Mouse (Mus musculus) CH12F3 (cell line): ENCODE data around the gene Catsper3.

ENCODE experiments used
- in situ Hi-C: fragments of 300-500 bp; cut with MboI; formaldehyde crosslinking; loops from 2 replicates; pipeline ENCODE4 v1.14.3; 2020; ENCODE audit warnings: low sequenced_read_pairs

The Catsper3 gene

DNA sequence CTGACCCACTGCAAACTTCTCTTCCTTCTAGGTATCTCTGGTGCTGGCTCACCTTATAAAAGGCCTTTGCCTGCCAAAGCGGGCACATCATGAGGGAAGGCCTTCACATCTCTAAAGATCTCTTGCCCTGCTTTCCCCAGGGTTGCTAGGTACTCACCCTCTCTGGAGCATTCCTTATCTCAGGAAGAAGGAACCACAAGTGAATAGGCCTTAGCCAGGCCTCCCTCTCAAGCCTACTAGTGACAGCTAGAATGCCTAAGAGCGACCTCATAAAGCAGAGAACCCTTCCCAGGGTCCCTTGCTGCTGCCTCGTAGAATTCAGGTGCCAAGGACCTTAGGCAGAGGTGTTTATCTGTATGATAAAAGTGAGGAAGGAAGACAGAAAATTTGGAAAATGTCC, at the start of gene Catsper3:
Catsper3 (plus strand) TSS at position 301 of the 400 bp plus-strand sequence.
- in situ Hi-C loops: no loop called here

DNA sequence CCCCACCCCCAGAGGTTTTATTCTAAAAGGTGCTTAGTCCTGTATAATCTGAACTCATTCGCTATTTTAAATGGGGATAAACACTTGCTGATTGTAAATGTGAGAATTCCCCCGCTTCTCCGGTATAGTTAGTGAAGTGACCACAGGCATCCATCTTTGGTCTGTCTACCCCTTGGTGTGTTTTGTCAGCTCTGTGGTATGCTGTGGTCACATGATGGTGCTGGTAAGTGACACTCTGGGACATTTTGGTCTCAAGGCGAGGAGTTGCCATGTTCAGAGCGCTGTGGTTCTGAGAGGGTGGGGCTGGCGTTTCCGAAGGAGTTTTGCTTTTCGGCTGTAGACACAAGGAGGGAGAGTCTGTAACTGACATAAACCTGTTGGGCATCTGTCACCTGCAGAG, 46.5 kb upstream of the Catsper3 start:
- in situ Hi-C loops: no loop called here

DNA sequence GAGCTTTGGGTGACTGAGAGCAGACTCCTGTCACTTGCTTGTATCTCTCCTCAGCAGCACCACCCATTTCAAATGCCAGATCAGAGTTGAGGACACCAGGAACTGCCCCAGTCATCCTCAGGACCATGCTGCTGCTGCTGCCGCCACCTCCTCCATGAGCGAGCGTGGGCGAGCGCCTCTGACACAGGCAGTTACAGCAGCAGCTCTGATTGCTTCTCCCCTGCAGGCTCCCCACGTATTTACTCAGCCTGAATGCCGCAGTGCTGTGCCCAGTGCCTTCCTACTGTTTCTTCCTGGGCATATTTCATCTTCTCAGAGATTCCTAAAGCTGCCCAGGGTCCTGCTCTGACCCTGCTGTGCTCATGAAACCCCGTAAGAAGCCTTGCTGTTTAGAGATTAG, 42.1 kb upstream of the Catsper3 start:
- in situ Hi-C loops: no loop called here

DNA sequence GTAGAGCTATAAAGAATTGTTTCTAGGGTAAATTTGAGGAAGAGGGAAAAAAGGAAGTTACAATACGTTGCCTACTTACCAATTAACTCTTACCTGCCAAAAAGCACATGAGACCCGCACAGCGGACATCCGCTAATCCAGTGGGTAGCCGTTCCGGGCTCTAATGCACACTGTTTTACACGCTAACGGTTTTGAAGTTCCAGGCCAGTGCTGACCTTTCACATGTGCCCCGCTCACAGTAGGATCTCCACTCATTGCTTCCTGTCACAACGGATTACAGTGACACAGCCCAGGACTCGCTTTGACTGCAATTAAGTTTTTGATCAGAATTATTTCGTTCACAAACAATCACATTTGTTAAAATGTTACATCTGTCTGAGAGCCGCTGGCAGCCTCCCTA, 30.0 kb upstream of the Catsper3 start:
- in situ Hi-C loops: no loop called here

DNA sequence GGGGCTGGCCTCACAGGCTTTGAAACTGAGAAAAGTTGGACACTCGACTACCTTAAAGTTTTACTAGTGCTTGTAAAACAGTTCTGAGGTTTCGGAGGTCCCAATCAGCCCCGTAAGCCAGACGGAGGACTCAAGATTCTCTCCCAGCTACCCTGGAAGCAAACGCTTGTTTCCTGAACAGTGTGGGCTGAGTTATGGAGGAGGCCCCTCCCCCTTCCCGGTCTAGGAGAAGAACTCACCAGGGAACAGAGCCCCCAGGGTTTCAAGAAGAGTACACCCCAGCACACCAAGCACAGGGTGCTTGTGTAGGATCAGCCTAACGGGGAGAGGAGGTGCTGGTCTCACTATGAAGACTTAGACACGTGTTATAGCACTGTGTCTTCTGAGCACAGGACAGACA, 27.6 kb upstream of the Catsper3 start:
- in situ Hi-C loops: no loop called here

DNA sequence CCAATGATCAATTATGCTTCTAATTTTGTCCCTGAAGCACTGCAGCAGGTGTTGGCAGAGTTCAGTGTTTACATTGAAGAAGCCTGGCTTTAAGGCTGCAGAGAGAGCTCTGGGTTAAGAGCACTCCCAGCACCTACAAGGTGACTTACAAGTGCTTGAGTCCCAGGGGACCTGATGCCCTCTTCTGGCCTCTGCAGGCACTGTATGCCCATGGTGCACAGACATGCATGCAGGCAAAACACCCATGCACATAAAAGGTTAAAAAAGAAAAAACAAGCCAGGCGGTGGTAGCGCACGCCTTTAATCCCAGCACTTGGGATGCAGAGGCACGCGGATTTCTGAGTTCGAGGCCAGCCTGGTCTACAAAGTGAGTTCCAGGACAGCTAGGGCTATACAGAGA, 26.7 kb upstream of the Catsper3 start:
- in situ Hi-C loops: no loop called here

DNA sequence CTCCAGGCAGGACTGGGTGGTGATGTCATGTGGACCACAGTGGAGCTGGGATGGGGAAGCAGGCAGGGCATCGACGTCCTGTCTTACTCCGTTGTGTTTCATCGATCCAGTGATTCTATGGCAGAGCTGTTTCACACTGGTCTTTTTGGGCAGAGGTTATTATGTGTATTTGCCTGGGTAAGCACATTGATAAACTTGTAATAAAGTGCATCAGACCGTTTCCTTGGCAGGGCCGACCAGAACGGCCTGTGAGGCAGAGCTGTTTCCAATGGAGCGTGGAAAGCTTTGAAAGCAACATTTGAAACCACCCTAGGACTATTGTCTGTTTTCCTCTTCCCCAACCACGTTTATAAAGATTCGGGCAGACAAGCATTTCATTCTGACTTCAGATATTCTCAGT, 23.8 kb upstream of the Catsper3 start:
- in situ Hi-C loops: no loop called here

DNA sequence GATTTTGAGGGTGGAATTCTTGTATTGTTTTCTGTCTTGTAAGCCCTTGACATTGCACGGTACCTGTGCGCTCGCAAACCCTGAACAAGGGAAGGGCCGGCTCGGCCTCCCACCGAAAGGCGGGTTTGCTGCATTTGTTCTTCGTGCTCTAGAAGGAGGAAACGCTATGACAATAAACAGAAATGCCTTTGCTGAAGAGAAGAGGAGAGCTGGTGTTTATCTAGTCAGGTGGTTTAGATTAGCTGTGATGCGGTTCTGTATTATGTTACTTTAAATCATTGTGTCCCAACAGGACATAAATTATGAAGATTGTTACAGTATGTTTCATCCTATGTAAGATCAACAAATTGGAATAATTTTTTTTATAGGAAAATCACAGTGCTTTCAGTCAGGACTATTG, 22.9 kb upstream of the Catsper3 start:
- in situ Hi-C loops: no loop called here

DNA sequence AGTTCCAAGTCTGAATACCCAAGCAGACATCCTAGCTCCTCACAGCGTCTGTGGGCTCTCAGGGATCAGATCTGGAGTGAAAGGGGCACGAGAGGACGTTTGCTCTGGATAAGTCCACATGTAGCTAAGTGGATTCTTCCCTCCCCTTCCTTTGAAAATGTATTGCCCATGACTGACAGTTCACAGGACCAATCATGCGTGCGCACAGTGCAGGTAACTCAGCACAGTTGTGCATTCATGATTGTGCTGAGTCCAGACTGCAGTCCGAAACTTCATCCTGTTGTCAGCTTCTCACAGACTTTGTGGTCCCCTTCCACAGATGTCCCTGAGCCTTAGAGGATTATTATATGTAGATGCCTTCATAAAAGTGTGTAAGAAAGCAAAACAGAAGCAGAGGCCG, 10.0 kb upstream of the Catsper3 start:
- in situ Hi-C loops: no loop called here

DNA sequence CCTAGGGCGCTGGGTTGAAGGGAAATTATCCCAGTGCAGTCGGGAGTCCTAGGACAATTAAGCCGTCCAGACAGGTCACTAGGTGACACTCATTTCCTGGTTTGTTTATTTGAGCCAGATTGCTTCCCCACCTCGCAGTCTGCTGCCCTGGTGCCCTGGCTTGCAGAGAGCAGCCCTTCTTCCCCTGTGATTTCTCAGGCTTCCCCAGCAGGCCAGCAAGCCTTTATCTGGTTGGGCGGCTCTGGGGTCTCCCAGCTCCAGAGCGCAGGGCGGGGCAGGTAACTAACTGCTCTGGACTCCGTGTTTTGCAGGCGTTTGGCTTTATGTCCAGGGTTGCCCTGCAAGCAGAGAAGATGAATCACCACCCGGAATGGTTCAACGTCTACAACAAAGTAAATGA, 9.3 kb upstream of the Catsper3 start:
- in situ Hi-C loops: no loop called here

DNA sequence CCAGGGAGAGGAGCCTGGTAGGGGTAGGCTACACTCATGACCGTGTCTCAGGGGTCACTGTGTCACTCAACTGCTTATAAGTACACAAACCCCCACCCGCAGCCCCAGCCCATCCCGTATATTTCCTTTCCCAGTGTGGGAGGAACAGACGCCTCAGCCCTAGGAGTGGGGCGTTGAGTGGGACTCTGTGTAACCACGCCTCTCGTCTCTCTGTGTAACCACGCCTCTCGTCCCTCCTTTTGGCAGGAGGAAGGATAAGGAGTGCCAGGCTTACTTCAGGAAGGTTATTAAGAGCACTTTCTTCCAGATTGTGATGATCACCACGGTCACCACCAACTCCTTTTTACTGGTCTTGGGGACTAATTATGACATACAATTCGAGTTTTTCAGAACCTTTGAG, 1.8 kb downstream of the Catsper3 start:
- in situ Hi-C loops: no loop called here

DNA sequence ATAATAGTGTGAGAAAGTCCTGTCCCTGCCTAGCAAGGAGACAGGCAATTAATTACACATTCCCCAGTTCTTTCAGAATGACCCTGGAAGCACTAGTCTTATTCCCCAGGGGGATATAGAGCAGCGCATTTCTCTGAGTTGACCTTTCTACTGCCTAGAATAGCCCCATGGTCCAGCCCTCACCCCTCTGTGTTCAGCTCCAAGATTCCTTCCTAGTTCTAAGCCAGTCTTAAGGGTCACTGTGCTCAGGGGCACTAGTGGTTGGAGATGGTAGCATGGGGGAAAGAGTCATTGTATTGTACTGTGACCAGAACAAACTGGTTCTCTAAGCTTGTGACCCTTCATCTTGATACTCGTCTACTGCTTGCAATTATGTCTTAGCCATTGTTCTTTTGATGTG, 16.9 kb downstream of the Catsper3 start:
- in situ Hi-C loops: no loop called here

DNA sequence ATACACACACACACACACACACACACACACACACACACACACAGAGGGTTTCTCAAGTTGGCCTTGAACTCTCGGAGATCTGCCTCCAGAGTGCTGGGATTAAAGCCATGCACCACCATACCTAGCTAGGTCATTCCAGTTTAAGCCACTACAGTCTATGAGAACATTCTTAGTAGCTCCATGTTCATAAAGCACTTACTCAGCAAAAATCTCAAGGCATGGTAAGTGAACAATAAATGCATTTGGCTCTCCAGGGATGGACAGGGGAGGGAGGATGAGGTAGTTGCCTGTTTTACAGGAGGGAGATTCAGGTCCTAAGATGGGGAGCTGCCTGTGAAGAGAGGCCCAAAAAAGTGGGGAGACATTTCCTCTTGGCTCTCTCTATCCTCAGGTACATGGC, 19.6 kb downstream of the Catsper3 start:
- in situ Hi-C loops: no loop called here

DNA sequence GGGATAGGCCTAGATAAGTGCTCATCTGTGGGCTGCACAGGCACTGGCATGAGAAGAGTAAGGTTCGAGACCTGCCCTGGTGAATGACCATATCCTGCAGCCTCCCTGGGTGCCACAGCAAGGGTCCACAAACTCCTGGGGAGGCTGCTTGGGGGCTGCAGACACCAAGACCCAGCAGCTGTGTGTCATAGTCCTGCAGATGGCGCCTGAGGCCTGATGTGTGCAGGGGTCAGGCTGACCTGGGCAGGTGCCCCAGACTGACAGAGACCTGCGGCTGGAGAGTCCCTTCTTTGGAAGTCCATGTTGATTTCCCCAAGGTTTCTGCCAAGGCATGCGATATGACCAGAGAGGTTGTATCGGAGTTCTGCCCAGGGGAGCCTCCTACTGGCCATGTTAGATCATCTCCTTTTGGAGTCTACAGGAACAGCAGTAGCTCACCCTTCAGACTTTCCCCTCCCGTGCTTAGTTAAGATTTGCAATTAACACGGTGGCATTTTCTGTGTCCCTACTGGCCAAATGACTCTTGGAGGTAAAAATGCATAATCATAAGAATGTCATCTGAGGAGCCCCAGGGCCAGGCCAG, 24.8 kb downstream of the Catsper3 start:
- in situ Hi-C loops: no loop called here

DNA sequence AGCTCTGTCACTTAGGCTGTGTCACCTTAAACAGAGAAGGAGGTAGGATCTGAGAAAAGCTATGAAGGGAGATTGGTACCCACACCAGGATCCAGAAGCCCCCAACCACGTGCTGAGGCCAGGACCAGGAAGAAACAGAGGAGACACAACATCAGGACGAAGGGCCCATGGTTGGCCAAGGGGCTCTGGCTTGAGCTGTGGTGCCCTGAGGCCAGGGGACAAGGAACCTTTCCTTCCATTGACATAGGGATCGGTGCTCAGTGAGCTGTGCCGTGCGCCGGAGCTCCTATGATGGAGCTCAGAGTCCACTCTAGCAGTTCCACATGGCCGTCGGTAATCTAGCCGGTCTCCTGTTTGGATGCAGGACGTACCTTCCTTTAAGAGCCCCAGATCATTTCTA, 25.3 kb downstream of the Catsper3 start:
- in situ Hi-C loops: no loop called here

DNA sequence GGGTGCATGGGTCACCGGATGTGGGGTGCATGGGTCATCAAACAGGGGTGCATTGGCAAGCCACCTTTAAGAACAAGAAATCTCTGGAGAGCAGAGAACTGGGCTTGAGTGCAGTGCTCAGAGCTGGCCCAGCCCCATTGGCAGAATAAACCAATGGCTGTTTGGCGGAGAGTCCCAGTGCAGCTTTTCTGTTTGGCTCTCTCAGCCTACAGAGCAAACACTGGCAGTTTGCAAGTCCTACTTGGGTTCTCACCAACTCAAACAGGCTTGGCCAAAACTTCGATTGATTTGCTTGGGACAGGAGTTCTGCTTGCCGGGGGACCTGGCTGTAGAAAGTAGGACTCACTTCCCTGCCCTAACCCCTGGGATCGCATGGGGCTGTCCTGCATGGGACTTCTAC, 26.6 kb downstream of the Catsper3 start:
- in situ Hi-C loops: no loop called here

DNA sequence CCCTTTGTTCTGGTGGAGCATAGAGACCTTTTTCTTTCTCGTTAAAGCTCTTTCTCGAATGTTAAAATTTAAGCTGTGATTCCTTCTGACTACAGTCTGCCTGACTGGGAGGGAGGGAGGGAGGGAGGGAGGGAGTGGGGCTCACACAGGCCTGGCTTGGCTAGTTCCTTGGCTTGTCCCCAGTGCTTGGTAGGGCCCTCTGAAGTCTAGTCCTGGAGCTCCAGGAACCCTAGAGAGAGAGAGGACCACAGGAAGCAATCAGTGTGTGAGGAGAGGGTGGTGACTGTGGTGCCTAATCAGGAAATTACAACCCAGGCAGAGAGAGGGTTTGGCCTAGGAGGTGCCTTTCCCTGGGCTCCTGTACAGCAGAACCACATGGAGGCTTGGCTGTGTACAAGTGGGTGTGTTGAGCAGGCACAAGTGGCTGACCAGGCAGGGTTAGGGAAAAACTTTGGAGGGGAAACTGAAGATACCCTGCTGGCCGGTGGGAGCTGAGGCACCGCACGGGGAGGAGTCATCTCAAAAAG, 29.2 kb downstream of the Catsper3 start:
- in situ Hi-C loops: no loop called here

DNA sequence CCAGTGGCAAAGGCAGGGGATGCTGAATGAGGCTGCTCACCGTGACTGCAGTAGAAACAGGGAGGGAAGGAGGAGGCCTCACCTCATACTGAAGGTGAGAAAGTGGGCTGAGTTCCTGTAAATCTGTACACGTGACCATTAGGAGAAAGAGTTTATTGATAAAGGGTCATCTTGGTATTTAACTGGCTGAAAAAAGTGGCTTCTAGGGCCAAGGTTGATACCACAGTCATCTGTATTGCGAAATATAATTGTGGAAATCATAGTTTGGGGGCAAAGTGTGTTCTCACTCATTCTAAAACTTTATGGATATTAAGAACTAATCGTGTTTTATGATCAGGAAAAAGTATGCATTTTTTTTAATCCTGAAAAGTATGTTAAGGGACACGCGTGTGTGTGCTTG, 30.5 kb downstream of the Catsper3 start:
- in situ Hi-C loops: no loop called here

DNA sequence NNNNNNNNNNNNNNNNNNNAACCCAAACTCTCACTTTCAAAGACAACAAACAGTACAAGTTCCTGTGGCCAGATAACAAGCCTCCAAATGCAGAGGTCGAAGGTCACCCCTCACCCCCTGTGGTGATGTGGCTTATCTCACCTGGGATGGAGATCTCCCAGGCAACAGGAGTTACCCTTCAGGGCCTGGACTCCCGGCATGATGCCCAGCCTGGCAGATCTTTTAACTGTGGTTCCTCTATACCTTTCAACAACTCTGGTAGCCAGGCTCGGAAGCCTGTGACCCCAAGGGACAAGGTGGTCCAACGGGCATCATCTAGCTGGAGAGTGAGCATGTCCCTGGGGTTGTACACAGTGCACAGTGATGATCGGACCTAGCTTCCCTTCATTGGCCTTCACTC, 38.1 kb downstream of the Catsper3 start:
- in situ Hi-C loops: no loop called here

DNA sequence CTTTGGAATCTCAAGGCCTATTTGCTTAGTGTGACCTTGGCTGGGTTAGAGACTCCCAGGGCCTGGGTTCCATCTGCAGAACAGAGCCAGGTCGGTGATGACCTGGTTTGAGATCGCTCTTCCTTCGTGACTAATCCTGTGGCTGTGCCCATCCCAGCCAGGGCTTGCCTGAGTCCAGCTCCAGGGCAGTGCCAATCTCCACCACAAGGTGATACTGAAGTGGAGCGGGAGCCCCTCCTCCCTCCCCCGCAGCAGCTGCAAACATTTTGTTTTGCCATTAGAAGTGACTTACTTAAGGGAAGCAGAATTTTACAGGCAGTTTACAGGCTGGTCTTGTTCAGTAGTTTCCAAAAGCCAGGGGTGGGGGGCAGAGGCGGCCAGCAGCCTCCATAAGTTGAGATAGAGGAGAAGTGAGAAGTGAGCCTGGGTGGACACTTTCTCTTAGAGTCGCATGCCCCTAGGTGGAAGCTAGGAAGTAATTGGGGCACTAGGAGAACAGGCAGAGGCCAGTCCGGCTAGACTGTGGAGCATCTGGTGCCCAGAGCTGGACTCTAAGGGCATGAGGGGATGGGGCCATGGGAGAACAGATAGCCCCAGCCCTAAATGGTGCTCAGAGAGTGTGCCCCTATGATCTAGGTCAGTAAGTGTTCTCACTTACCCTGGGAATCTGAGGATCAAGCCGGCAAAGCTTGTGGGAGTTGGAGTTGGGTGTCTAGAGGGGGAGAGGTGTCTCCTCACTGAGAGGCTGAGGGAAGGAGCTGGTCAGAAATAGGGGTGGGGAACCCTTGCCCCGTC, 40.0 kb downstream of the Catsper3 start:
- in situ Hi-C loops: no loop called here

DNA sequence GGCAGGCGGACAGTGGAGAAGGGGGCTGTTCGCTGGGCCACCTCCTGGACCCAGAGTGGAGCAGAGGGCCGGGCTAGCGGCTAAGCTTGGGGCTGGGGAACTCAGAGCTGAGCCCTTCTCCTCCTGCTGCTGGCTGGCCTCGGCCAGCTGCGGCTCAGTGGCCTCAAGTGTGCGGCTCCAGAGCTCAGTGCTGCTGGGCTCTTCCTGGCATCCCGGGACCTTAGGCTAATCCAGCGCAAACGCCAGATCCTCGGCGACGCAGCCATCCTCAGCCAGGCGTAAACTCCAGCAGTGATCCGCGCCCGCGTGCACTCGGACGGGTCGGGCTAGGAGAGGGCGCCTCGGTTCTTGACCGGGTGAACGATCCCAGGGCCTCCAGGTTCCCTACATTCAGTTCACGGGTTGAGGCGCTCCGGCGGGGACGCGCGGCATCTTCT, 40.9 kb downstream of the Catsper3 start:
- in situ Hi-C loops: no loop called here

DNA sequence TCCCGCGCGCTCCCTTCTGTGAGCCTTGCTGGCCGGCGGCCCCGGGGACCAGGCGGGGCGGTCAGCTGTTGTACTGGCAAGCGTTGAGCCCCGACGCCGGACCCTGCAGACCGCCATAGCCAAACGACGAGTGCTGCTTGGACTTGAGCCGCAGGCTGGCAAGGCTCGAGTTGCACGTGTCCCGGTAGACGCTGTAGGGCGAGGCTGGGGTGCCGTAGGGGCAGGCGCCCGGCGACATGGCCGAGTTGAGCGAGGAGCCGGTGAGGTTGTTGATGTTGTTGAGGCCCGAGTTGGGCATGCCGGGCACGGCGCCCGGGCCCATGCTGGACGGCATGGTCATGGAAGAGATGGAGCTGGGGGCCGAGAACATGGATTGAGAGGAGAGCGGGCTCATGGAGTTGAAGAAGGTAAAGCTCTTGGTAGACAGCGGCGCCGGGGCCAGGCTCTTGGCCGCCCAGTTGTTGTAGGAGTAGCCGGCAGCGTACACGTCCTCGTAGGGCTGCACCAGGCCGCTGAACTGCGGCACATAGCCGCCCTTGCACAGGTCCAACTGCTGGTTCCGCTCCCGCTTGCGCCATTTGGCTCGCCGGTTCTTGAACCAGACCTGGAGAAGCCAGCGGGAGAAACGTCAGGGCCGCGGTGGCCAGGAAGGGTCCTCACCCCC, 41.8 kb downstream of the Catsper3 start:
- in situ Hi-C loops: no loop called here
